Mouse (Mus musculus) kidney, postnatal 0 days (tissue): Measurements from ENCODE around the gene Chic2. TPM values are rescaled to one million over a fixed set of nuclear protein-coding genes. Genes with fewer than 3 reads are reported as not detected.

Experiments
- ATAC-seq: fragments of 200-750 bp; cut with Nextera tagmentation; replicated peaks from 2 replicates; pipeline ENCODE4 v1.8.0; 2017; ENCODE audit warnings: low read depth, moderate number of reproducible peaks, moderate TSS enrichment, moderate library complexity; ENCODE audit not compliant: low FRiP score
- DNase-seq: peaks from one replicate; pipeline ENCODE4 v3.0.0-alpha.2; 2016; ENCODE audit warnings: low spot score
- H3K27ac ChIP-seq: fragments of 300-500 bp; sonication (generic); 2 replicates; pipeline ENCODE4 v1.5.1; 2014; ENCODE audit warnings: mild to moderate bottlenecking
- H3K27me3 ChIP-seq: fragments of 300-500 bp; sonication (generic); 2 replicates; pipeline ENCODE4 v1.6.1; 2014; ENCODE audit warnings: low read length, mixed read lengths; ENCODE audit not compliant: insufficient read depth
- H3K36me3 ChIP-seq: fragments of 300-500 bp; sonication (generic); 2 replicates; pipeline ENCODE4 v1.6.1; 2014; ENCODE audit warnings: low read length, mixed read lengths; ENCODE audit not compliant: insufficient read depth
- H3K4me1 ChIP-seq: fragments of 300-500 bp; sonication (generic); replicated peaks from 2 replicates; pipeline ENCODE4 v1.6.1; 2014; ENCODE audit warnings: antibody characterized with exemption, low read length, mixed read lengths; ENCODE audit not compliant: insufficient read depth
- H3K4me2 ChIP-seq: fragments of 300-500 bp; sonication (generic); 2 replicates; pipeline ENCODE4 v1.6.1; 2014; ENCODE audit warnings: mild to moderate bottlenecking, low read length, moderate library complexity, mixed read lengths
- H3K4me3 ChIP-seq: fragments of 300-500 bp; sonication (generic); replicated peaks from 2 replicates; pipeline ENCODE4 v1.5.1; 2014; ENCODE audit warnings: low read depth, low read length
- H3K9ac ChIP-seq: fragments of 300-500 bp; sonication (generic); 2 replicates; pipeline ENCODE4 v1.6.1; 2014; ENCODE audit warnings: low read depth, low read length
- H3K9me3 ChIP-seq: fragments of 300-500 bp; sonication (generic); replicated peaks from 2 replicates; pipeline ENCODE4 v1.6.1; 2016; ENCODE audit warnings: low read length, inconsistent platforms, mixed read lengths
- CTCF ChIP-seq: IDR thresholded peaks from 2 replicates; pipeline ENCODE4 v1.5.1; 2016; ENCODE audit warnings: antibody characterized with exemption, low read depth, mild to moderate bottlenecking, moderate library complexity
- WGBS: fragments of 180-500 bp; shearing (Covaris S2); extraction: QIAGEN DNeasy Blood & Tissue Kit; methylation state at CpG from one replicate; pipeline ENCODE4 v1.1.7; 2014; 5-methylcytosine and 5-hydroxymethylcytosine counted together
- polyA plus RNA-seq: library from polyadenylated mRNA; unstranded; fragments of >200 nt; fragmentation: Nextera tagmentation; extraction: Ambion mirVana; gene quantifications from 2 replicates; pipeline ENCODE4 v1.2.1, GENCODE M21; 2015

The Chic2 gene
- polyA plus RNA-seq, 1 experiment from 2014 or later: 51.3 TPM

DNA sequence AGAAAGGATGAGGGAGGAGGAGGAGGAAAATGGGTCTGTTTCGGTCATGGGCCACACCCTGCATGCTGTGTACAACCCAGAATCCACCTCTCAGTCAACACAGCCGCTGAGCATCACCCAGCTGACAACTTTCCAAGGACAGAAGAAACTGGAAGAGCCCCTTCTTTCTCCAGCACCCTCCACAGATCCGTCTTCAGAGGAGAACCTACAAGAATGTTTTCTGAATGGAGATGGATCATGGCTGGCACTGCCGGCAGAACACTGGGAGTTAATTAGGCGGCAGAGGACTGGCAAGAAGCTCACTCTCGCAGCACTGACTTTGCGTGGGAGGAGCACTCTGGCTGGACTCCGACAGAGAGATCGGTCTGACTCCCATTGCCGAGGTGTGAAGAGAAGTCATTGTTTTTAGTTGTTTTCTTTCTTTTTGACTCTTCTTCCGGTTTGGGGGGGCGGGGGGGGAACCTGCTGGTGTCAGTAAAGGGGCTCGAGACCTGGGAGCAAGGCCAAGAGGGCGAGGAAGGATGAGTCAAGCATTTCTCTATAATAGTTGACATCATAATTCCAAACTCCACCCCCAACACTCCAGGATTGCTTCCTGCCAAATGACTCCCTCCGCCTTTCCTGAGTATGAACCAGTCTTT, 2.2 kb upstream of the Chic2 start:
- Histone ChIP-seq H3K4me3 (0 out of 2 replicates have a peak overlapping the region, but pooled peaks have one; percentile 2), H3K4me2 (peak overlapping the region; percentile 39), H3K9me3 (no peaks in the 10 kb centered on the region), H3K9ac (no peak overlapping the region), H3K36me3 (no peaks in the 10 kb centered on the region), H3K27ac (no peak overlapping the region), H3K27me3 (no peaks in the 10 kb centered on the region), H3K4me1 (peaks cover 5% of the 10 kb centered on the region)
- DNase-seq: peak; percentile 22
- no peak for ATAC-seq
- no peak for TF ChIP-seq CTCF
- WGBS: 20% methylated on average over 15 of the region's 15 CpGs

DNA sequence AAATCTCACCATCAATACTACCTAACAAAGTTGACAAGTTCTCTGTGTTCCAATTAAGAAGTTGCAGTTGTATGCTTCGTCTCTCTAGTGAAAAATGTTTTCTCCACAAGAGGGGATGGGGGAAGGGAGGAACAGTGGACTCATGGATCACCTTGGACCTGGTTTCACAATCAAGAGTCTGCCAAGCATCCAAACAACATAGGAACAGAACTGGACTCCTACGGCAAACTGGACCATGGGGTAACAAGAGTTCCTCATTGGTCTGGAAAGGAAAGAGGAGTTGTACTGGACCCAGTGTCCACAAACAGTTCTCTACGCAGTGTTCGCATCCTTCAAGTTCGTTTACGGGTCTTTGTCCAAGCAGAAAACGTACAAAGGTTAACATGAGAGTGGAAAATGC, 797 bp upstream of the Chic2 start:
- Histone ChIP-seq H3K4me3 (no peak overlapping the region), H3K4me1 (peaks cover 5% of the 10 kb centered on the region), H3K9me3 (no peaks in the 10 kb centered on the region), H3K27ac (no peak overlapping the region), H3K36me3 (no peaks in the 10 kb centered on the region), H3K9ac (no peak overlapping the region), H3K27me3 (no peaks in the 10 kb centered on the region), H3K4me2 (no peak overlapping the region)
- no peak for TF ChIP-seq CTCF
- ATAC-seq: no peak
- DNase-seq: peak; percentile 38
- WGBS: 57% methylated on average over 7 of the region's 7 CpGs

DNA sequence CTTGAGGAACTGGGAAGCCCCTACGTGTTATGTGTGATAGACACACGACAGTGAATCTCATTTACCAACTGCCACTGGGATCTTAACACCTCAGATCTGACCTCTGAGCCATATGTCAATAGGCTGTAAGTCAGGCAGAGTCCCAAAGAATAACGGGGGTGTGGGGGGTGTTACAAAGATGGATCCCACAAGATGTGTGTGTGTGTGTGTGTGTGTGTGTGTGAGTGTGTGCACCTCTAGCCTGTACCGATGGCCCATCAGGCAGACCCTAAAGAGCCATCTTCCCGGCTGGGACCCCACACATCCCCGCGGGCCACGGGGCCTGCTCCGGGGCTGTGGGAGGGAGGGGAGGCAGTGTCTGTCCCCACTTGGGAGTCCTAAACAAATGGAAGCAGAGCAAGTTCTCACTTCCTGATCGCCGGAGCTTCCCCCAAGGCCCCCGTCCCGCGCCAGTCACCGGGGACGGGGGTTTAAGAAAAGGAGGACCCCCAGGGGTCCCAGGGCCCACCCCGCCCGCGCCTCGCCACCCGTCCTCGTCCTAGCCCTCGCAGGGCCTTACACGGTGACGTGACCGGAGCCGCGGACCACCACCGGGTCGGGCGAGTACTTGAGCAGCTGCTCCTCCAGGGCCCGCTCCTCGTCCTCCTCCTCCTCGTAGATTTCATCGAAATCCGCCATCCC, 813 bp downstream of the Chic2 start:
- no peaks in the 10 kb centered on the region for H3K27me3 ChIP-seq
- peak overlapping the region; percentile 95 for H3K27ac ChIP-seq
- H3K4me3 ChIP-seq: peak overlapping the region; percentile 98
- peak overlapping the region; percentile 77 for H3K4me2 ChIP-seq
- H3K36me3 ChIP-seq: no peaks in the 10 kb centered on the region
- TF ChIP-seq CTCF: no peak
- peak; percentile 70 for ATAC-seq
- H3K4me1 ChIP-seq: peaks cover 5% of the 10 kb centered on the region
- peak; percentile 40 for DNase-seq
- H3K9ac ChIP-seq: peak overlapping the region; percentile 99
- H3K9me3 ChIP-seq: no peaks in the 10 kb centered on the region
- 2% methylated on average over 36 of the region's 36 CpGs for WGBS

DNA sequence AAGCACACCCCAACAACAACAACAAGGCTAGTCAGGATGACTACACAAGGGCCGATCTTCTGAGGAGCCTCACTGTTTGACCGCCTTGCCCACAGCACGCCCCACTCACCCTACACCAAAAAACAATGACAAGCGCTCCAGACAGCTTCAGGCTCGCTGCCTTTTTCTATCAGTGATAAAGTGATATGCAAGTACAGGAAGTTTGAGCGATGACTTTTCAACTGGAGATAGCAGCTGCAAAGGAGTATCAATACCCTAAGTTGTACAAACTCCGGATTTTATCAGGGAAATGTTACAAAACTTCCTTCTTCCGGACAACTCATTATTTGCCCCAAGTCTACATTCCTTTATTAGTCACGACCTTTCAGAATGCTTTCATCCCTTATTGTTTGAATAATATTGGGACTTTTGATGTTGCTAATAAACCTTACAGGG, 1.5 kb downstream of the Chic2 start:
- 33% methylated on average over 9 of the region's 9 CpGs for WGBS
- Histone ChIP-seq H3K4me3 (peak overlapping the region; percentile 98), H3K9ac (peak overlapping the region; percentile 99; the same call in 1 of the 2 replicates), H3K27me3 (no peaks in the 10 kb centered on the region), H3K9me3 (no peaks in the 10 kb centered on the region), H3K4me1 (peaks cover 5% of the 10 kb centered on the region), H3K36me3 (no peaks in the 10 kb centered on the region), H3K27ac (no peak overlapping the region), H3K4me2 (peak overlapping the region; percentile 77)
- DNase-seq (peak; percentile 10), ATAC-seq (no peak)
- no peak for TF ChIP-seq CTCF

DNA sequence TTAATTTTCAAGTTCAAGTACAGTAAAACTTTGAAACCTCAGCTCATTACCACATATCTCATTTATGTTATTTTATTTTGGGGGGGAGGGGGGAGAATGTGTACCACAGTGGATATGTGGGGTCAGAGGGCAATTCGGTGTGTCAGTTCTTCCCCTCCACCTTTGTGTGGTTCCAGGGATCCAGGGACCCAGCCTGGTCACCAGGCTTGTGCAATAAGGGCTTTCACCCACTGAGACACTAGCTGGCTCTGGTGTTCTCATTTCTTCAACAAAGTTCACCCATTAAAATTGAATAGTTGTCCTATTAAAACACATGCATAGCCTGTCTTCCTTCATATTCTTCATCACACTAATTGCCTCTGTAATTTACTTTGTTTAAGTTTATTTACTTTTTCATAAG, 5.3 kb downstream of the Chic2 start:
- no peak overlapping the region for H3K4me3 ChIP-seq
- no peak for TF ChIP-seq CTCF
- H3K27me3 ChIP-seq: no peaks in the 10 kb centered on the region
- H3K36me3 ChIP-seq: no peaks in the 10 kb centered on the region
- ATAC-seq (no peak), DNase-seq (no peak)
- peaks cover 5% of the 10 kb centered on the region; the same call in 1 of the 2 replicates for H3K4me1 ChIP-seq
- H3K27ac ChIP-seq: no peak overlapping the region
- no peak overlapping the region for H3K9ac ChIP-seq
- no peak overlapping the region for H3K4me2 ChIP-seq
- H3K9me3 ChIP-seq: no peaks in the 10 kb centered on the region
- 100% methylated on average over 1 of the region's 1 CpGs for WGBS

DNA sequence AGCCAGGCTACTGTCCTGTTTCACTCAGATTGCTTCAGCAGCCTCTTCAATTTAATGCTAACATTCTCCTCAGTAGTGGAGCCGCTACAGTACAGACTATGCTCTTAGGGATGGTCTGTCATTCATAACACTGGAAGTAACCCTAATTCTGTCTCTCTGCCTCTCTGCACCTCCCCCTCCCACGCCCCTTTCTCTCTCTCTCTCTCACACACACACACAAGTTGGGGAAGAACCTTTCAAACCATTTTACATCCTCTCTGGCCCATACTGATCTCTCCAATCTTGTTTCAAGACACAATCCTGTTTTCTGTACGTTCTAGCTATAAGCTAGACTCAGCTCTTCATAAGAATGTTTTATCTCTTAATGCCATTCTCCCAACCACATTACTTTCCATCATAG, 9.1 kb downstream of the Chic2 start:
- H3K4me2 ChIP-seq: no peak overlapping the region
- no peak for ATAC-seq
- no peak for TF ChIP-seq CTCF

More for the DNA sequence above, 9.1 kb downstream of the Chic2 start:
- Histone ChIP-seq H3K27ac (no peak overlapping the region), H3K9me3 (no peaks in the 10 kb centered on the region), H3K4me3 (no peak overlapping the region), H3K36me3 (no peaks in the 10 kb centered on the region), H3K27me3 (no peaks in the 10 kb centered on the region), H3K4me1 (no peaks in the 10 kb centered on the region), H3K9ac (no peak overlapping the region)
- 89% methylated on average over 3 of the region's 3 CpGs for WGBS
- DNase-seq: no peak
